Mouse (Mus musculus) embryonic facial prominence, embryonic 13.5 days (tissue): ENCODE results near the gene Macrod2. TPM values are rescaled to one million over a fixed set of nuclear protein-coding genes. Genes with fewer than 3 reads are reported as not detected.
A peak's percentile ranks its signal among the peaks of the same experiment; 100 is the strongest.

ENCODE experiments used
- ATAC-seq: fragments of 200-750 bp; cut with Nextera tagmentation; 2 replicates; pipeline ENCODE4 v1.8.0; 2017; ENCODE audit warnings: low read depth; ENCODE audit not compliant: insufficient number of reproducible peaks, insufficient read depth, low FRiP score, low TSS enrichment
- H3K27ac ChIP-seq: fragments of 300-500 bp; sonication (generic); 2 replicates; pipeline ENCODE4 v1.5.1; 2015; ENCODE audit warnings: moderate library complexity, mild to moderate bottlenecking, inconsistent platforms
- H3K27me3 ChIP-seq: fragments of 300-500 bp; sonication (generic); 2 replicates; pipeline ENCODE4 v1.6.1; 2015; ENCODE audit warnings: mild to moderate bottlenecking, inconsistent platforms
- H3K36me3 ChIP-seq: fragments of 300-500 bp; sonication (generic); 2 replicates; pipeline ENCODE4 v1.6.1; 2015; ENCODE audit warnings: mild to moderate bottlenecking, inconsistent platforms
- H3K4me1 ChIP-seq: fragments of 300-500 bp; sonication (generic); 2 replicates; pipeline ENCODE4 v1.6.1; 2015; ENCODE audit warnings: inconsistent platforms
- H3K4me2 ChIP-seq: fragments of 300-500 bp; sonication (generic); 2 replicates; pipeline ENCODE4 v1.6.1; 2015; ENCODE audit warnings: moderate library complexity, mild to moderate bottlenecking, inconsistent platforms
- H3K4me3 ChIP-seq: fragments of 300-500 bp; sonication (generic); 2 replicates; pipeline ENCODE4 v1.5.1; 2015; ENCODE audit warnings: mild to moderate bottlenecking, inconsistent platforms
- H3K9ac ChIP-seq: fragments of 300-500 bp; sonication (generic); 2 replicates; pipeline ENCODE4 v1.6.1; 2015; ENCODE audit warnings: mild to moderate bottlenecking, inconsistent platforms
- H3K9me3 ChIP-seq: fragments of 300-500 bp; sonication (generic); 2 replicates; pipeline ENCODE4 v1.6.1; 2016; ENCODE audit warnings: inconsistent platforms
- WGBS: fragments of 180-500 bp; shearing (Covaris S2); methylation state at CpG from one replicate; pipeline ENCODE4 v1.1.7; 2015; ENCODE audit warnings: mixed read lengths; 5-methylcytosine and 5-hydroxymethylcytosine counted together
- polyA plus RNA-seq: library from polyadenylated mRNA; unstranded; fragments of >200 nt; fragmentation: Nextera tagmentation; extraction: Ambion mirVana; gene quantifications from 2 replicates; pipeline ENCODE4 v1.2.1, GENCODE M21; 2015

The Macrod2 gene
- polyA plus RNA-seq, 1 experiment from 2014 or later = 44.8 TPM

DNA sequence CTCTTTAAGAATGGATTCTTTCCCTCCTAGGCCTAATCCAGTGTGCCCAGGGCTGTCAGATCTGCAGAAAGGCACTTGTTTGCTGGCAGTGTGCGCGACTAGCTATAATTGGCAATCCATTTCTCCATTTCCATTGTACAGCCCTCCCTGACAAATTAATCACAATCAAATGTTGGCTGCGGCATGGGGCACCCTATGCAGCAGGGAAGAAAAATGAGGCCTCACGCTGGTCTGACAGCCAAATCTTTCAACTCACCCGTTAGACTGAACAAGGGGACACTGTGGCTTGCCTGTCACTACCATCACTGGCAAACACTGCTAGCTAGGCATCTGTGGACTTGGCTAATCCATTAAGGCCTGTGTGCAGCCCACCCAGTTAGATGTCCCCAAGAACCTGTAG lies 1345.2 kb downstream of the Macrod2 start:
- no peak overlapping the region for H3K4me3 ChIP-seq
- H3K9ac ChIP-seq = no peak overlapping the region
- H3K4me1 ChIP-seq = no peaks in the 10 kb centered on the region
- H3K36me3 ChIP-seq = no peaks in the 10 kb centered on the region
- no peak for ATAC-seq
- no peaks in the 10 kb centered on the region for H3K27me3 ChIP-seq
- no peaks in the 10 kb centered on the region for H3K9me3 ChIP-seq
- WGBS = 78% methylated on average over 5 of the region's 5 CpGs
- no peak overlapping the region for H3K27ac ChIP-seq
- no peak overlapping the region for H3K4me2 ChIP-seq

- Histone ChIP-seq H3K4me1 (no peaks in the 10 kb centered on the region), H3K27ac (no peak overlapping the region), H3K9ac (no peak overlapping the region), H3K9me3 (no peaks in the 10 kb centered on the region), H3K4me3 (no peak overlapping the region), H3K4me2 (no peak overlapping the region), H3K36me3 (no peaks in the 10 kb centered on the region), H3K27me3 (no peaks in the 10 kb centered on the region)
- no peak for ATAC-seq
- 52% methylated on average over 4 of the region's 4 CpGs for WGBS
Observed at GRCm38 (mm10) chr2:141800236-141800635, 1405.1 kb downstream of the Macrod2 start.

DNA sequence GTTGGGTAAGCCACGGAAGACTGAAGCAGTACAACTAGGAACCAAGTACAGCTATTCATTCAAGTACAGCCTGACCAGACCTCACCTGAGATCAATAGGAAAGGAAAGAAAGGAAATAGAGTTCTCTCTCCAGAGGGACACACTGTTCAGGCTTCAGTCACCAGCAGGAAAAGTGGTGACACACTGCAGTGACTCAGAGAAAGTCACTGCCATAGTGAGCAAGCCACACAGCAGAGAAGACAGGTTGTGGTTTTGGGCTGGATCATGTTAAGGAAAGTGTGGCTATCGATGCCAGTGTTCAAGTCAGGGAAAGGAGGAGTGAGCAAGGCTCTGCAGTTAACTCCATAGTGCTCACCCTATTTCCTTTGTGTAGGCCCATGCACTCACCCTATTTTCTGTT lies 1405.8 kb downstream of the Macrod2 start:
- H3K27me3 ChIP-seq = no peaks in the 10 kb centered on the region
- no peak for ATAC-seq
- WGBS = 42% methylated on average over 2 of the region's 2 CpGs

DNA sequence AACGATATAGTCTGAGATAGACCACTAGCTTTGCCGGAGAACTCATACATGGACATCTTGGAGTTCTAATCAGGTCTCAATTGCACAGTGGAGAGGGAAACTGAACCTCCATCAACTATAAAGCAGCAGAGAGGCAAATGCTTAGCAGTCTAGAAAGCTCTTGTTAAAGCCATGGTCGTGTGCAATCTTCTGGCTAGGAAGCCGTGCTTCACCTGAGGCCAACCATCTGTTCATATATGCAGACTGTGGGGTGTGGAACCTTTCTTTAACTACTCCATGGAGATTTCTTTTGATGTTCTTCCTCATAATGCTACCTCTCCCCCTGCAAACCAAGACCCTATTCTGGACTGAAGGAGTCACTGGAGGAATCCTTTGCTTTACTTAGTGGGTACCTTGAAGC lies 1421.2 kb downstream of the Macrod2 start:
- WGBS = 83% methylated on average over 4 of the region's 4 CpGs
- Histone ChIP-seq H3K27ac (no peak overlapping the region), H3K9me3 (no peaks in the 10 kb centered on the region)

More for the DNA sequence above, 1405.8 kb downstream of the Macrod2 start:
- Histone ChIP-seq H3K9me3 (no peaks in the 10 kb centered on the region), H3K4me3 (no peak overlapping the region), H3K9ac (no peak overlapping the region), H3K27ac (no peak overlapping the region), H3K36me3 (no peaks in the 10 kb centered on the region), H3K4me1 (no peaks in the 10 kb centered on the region), H3K4me2 (no peak overlapping the region)

DNA sequence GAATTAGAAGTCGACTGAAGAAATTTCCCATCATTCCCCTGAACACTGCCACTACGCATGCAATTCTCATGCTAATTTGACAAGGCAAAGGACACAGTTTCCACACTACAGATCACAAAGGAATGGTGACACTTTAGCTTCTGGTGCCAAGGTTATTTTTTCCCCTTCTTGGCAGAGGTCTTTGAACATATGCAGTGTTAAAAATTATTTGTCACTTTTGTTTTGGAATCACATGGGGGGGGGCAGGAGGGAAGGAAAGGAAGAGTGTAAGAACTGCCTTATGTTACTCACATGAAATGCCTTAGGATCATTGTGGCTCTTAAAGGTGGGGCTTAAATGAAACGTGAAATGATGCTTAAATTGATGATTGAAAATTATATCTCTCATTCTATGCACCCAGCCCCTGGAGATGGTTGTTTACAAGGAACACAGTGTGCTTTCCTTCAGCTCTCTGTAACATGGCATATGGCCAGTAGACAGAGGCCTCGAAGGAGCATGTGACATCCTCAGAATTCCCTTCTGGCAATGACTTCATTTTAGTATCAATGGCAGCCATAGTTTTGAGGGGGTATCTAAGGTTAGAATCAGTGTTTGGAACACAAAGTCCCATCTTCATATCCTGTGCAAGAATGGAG lies 1422.6 kb downstream of the Macrod2 start:
- ATAC-seq = no peak
- Histone ChIP-seq H3K4me1 (no peaks in the 10 kb centered on the region), H3K36me3 (no peaks in the 10 kb centered on the region), H3K9me3 (no peaks in the 10 kb centered on the region), H3K27me3 (no peaks in the 10 kb centered on the region), H3K27ac (no peak overlapping the region), H3K9ac (no peak overlapping the region), H3K4me3 (no peak overlapping the region), H3K4me2 (no peak overlapping the region)
- 80% methylated on average over 4 of the region's 4 CpGs for WGBS

More for the DNA sequence above, 1421.2 kb downstream of the Macrod2 start:
- Histone ChIP-seq H3K4me1 (no peaks in the 10 kb centered on the region), H3K27me3 (no peaks in the 10 kb centered on the region), H3K4me3 (no peak overlapping the region), H3K9ac (no peak overlapping the region), H3K4me2 (no peak overlapping the region), H3K36me3 (no peaks in the 10 kb centered on the region)
- ATAC-seq = no peak

DNA sequence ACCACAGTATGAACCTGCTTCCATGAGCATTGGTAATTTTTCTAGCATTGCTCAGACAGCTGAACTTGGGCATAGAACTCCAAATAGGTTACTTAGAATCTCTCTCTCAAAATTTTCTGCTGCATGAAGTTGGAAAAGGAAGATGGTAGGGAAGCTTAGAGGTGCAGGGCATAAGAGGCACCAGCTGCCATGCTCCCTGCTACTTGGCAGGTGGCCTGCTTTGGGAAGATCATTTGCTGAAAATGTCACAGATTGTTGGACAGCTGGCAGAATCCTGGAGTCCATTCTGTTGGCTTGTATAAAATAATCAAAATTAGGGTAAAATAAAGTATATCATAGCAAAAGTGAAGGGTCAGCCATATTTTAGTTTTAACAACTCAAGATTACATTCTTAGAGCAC lies 1425.7 kb downstream of the Macrod2 start:
- Histone ChIP-seq H3K27me3 (no peaks in the 10 kb centered on the region), H3K4me2 (no peak overlapping the region), H3K27ac (no peak overlapping the region), H3K4me3 (no peak overlapping the region), H3K9ac (no peak overlapping the region), H3K4me1 (peaks cover 4% of the 10 kb centered on the region), H3K36me3 (no peaks in the 10 kb centered on the region), H3K9me3 (no peaks in the 10 kb centered on the region)
- no peak for ATAC-seq

DNA sequence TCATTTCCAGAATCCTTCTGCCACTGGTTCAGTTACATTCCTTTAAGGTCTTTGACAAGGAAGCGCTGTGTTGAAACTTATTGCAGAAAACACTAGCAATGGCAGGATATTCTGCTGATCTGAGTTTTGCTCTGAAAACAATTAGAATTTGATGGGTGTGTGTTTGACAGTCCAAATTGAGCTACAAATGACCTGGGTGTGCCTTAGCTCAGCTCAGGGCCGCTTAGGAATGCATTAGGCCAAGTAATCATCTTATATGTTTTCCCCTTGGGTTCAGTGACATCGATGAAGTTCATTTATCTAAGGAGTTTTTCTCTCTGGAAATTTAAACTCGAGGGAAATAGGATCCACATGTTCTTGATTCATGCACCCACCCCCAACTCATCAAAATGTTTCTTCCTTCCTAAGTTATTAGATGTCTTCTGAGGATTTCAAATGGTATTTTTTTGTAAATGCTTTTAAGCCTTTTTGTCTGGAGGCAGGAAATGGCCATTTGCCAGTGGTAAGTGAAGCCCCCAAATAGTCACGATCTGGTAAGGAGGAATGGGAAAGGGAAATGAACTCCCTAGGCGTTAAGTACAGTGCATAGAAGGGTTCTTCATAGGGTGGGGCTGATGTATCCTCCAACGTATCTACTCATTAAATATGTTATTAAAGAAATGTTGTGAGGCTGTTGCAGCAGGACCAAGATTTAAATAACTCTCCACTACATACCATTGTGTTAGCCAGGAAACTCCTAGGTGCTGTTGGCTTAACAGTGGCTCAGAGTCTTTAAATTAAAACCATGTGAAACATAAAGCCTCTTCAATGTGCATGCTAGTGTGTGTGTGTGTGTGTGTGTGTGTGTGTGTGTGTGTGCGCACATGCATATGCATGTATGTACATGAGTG lies 1430.7 kb downstream of the Macrod2 start:
- WGBS = 24% methylated on average over 8 of the region's 8 CpGs
- Histone ChIP-seq H3K27ac (peak overlapping the region; percentile 2; the same call in 1 of the 2 replicates), H3K9ac (no peak overlapping the region), H3K27me3 (no peaks in the 10 kb centered on the region), H3K4me2 (no peak overlapping the region), H3K36me3 (no peaks in the 10 kb centered on the region), H3K4me3 (no peak overlapping the region), H3K9me3 (no peaks in the 10 kb centered on the region), H3K4me1 (peaks cover 8% of the 10 kb centered on the region)
- no peak for ATAC-seq

DNA sequence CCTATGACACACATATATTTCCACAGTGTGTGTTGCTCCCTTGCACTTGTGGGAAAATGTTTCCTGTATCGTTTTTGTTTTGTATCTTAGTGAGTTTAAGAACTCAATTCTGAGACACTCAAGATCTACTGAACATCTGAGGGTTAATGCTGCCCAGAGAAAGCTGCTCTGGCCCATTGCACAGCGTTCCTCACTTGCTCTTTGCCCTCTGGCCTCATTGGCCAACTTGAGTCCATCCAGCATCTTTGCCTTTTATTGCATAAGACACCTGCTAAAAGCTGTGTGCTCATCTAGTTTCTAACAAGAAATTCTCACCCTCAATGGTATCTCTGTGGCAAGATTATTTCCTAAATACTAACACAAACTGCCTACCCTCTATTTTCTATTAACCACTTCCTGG lies 1435.4 kb downstream of the Macrod2 start:
- H3K4me3 ChIP-seq = no peak overlapping the region
- no peaks in the 10 kb centered on the region for H3K36me3 ChIP-seq
- no peaks in the 10 kb centered on the region for H3K27me3 ChIP-seq
- peaks cover 6% of the 10 kb centered on the region for H3K4me1 ChIP-seq
- no peaks in the 10 kb centered on the region for H3K9me3 ChIP-seq
- 88% methylated on average over 2 of the region's 2 CpGs for WGBS
- no peak for ATAC-seq
- H3K4me2 ChIP-seq = no peak overlapping the region
- H3K9ac ChIP-seq = no peak overlapping the region
- no peak overlapping the region for H3K27ac ChIP-seq

DNA sequence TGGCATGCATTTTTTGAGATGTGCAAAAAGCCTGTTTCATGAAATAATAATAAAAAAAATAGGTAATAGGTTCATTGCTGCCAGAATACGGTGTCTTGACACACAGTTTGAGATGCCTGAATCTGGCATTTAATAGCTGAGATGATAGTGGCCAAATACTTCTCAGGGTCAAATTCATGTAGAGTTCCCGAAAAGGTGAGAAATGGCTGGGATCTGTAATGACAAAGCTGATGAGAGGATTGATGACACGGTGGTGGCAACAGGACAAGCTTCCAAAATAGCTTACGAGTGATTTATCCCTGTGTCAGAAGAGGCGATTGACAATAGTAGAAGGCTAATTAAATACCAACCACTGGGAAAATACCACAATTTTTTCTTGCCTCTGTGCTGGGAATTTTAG lies 1436.4 kb downstream of the Macrod2 start:
- H3K4me1 ChIP-seq = no peaks in the 10 kb centered on the region
- H3K4me3 ChIP-seq = no peak overlapping the region
- H3K36me3 ChIP-seq = no peaks in the 10 kb centered on the region
- no peaks in the 10 kb centered on the region for H3K9me3 ChIP-seq
- no peak overlapping the region for H3K27ac ChIP-seq
- no peak overlapping the region for H3K4me2 ChIP-seq
- no peak for ATAC-seq
- WGBS = 87% methylated on average over 5 of the region's 5 CpGs
- H3K27me3 ChIP-seq = no peaks in the 10 kb centered on the region
- H3K9ac ChIP-seq = no peak overlapping the region

DNA sequence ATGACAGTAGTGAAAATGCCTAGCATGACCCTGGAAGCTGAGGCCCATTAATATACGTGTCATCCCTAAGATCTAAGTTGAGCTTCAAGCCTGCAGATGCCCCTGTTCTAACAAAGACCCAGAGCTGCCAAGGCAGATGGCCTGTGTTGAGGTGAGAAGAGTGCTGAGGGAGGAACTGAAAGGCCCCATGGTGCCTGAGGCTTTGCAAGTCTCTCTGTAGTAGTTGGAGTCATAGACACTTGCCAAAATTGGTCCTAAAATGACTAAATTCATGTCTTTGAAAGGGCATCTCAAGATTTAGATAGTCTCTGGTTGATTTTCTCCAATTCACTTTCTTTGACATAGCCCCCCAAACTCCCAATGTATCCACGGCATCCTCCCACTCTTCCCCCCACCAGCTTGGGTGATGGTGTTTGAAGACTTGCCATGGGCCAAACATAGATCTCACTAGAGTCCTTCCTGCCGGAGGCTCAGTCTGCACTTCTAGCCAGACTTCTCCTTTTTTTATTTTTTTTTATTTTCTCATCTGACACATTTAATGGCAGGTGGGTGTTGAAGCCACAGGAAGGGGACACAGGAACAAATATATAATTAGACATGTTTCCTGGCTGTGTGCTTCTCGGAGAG lies 1439.2 kb downstream of the Macrod2 start:
- H3K4me1 ChIP-seq = no peaks in the 10 kb centered on the region
- no peak for ATAC-seq
- 82% methylated on average over 4 of the region's 4 CpGs for WGBS

DNA sequence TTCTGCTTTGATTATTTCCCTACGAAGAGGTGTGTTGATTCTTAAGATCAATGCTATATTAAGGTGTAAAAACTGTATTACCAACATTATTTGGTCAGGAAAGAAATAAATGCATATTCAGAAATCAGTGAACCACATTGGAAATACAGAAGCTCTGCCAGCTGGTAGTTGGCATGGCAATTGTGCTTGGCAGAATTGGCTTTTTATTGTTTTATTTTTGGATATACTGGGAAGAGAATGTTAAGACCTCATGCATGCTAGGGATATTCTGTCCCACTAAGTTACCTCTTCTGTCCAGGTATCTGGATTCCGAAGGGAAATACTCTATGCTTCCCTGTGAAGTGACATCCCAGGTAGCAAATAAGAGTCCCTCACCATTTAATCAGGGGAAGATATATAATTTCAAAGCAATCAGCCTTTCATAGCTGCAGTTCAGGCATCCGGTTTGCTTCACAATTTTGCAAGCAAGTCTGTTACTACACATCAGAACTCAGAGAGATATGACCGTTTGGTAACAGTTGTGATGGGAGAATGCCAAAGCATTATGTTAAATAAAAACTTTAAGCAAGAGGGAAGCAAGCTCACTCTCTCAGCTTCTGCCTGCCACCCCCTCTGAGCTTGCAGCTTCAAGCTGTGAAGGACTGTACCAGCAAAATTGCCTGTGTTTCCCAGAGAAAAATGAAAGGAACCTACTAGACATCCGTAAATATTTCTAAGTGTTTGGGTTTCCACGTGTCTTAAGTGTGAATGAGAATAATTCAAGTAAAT lies 1449.5 kb downstream of the Macrod2 start:
- no peak for ATAC-seq
- WGBS = 72% methylated on average over 6 of the region's 6 CpGs
- Histone ChIP-seq H3K4me1 (no peaks in the 10 kb centered on the region), H3K9ac (no peak overlapping the region), H3K27ac (no peak overlapping the region), H3K4me3 (no peak overlapping the region), H3K4me2 (no peak overlapping the region), H3K27me3 (no peaks in the 10 kb centered on the region), H3K36me3 (no peaks in the 10 kb centered on the region), H3K9me3 (no peaks in the 10 kb centered on the region)

More for the DNA sequence above, 1439.2 kb downstream of the Macrod2 start:
- Histone ChIP-seq H3K4me2 (no peak overlapping the region), H3K4me3 (no peak overlapping the region), H3K9me3 (no peaks in the 10 kb centered on the region), H3K27me3 (no peaks in the 10 kb centered on the region), H3K36me3 (no peaks in the 10 kb centered on the region), H3K9ac (no peak overlapping the region), H3K27ac (no peak overlapping the region)
